Mouse (Mus musculus): Measurements from ENCODE around the gene Gpr146. TPM values are rescaled to one million over a fixed set of nuclear protein-coding genes. Genes with fewer than 3 reads are reported as not detected.

The Gpr146 gene
- polyA plus RNA-seq, 1 experiment: not detected

GRCm38 (mm10) chr5:139338403-139338802, 39.1 kb upstream of the Gpr146 start:
- Histone ChIP-seq H3K27ac (ENCODE audit: insufficient read depth, low read depth, low read length) (no peak overlapping the region), H3K4me1 (ENCODE audit: control insufficient read depth, insufficient read depth, low read length) (peaks cover 7% of the 10 kb centered on the region), H3K4me3 (ENCODE audit: insufficient read depth, low read depth, low read length) (no peak overlapping the region)
- TF ChIP-seq CTCF (IDR thresholded peaks at IDR 0.05; ENCODE audit: insufficient read depth, low read depth, low read length): no peak
- TF ChIP-seq POLR2A (IDR thresholded peaks at IDR 0.05; ENCODE audit: insufficient read depth, low read depth, low read length): no peak
- WGBS: 69% methylated on average over 3 of the region's 3 CpGs

DNA sequence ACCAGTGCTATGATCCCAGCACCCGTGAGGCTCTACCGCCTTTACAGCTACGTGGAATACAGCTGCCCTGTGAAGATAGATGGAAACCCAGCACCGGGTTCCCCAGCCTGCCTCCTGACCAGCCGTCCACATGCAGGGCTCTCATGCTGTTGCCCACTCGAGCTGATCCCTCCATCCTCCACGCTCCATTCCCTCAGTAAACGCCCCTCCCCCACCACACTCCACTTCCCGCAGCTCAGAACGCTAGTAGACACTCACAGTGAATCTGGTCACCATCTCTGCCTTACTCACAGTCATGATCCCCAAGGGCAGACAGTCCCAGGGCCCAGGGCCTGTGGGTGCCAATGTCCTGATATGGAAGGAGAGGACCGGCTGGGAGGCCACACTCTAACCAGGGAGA, 38.6 kb upstream of the Gpr146 start:
- 80% methylated on average over 11 of the region's 11 CpGs for WGBS
- no peak for TF ChIP-seq CTCF (IDR thresholded peaks at IDR 0.05; ENCODE audit: insufficient read depth, low read depth, low read length)
- TF ChIP-seq POLR2A (IDR thresholded peaks at IDR 0.05; ENCODE audit: insufficient read depth, low read depth, low read length): no peak
- Histone ChIP-seq H3K4me1 (ENCODE audit: control insufficient read depth, insufficient read depth, low read length) (peaks cover 12% of the 10 kb centered on the region), H3K27ac (ENCODE audit: insufficient read depth, low read depth, low read length) (no peak overlapping the region), H3K4me3 (ENCODE audit: insufficient read depth, low read depth, low read length) (no peak overlapping the region)

DNA sequence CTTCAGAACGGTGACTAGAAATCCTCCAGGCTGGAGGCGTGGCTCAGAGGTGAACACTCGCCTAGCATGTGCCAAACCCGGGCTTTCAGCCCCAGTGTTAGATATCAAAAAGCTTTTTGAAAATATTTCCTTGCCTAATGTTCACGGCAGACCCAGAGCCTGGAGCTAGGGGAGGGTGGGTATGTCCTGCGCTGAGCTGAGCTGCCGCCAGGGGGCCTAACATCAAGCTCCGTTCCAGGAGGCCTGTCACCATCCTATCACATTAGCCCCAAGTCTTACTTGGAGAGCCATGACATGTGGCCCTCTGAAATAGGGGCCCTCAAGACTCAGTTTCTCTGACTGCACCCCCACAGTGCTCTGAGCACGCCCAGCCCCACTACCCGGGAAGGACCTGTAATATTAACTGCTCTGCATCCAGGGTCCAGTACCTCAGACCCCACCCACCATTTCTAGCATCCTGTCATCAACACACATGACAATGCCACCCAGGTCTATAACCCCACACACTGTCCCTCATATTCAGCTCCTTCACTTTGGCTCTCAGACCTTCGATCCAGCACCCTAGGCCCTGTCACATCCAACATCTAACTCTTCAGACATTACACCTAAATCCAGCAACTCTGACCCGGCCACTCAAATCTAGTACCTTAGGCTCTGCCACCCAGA, 33.3 kb upstream of the Gpr146 start:
- no peak overlapping the region for H3K27ac ChIP-seq (ENCODE audit: insufficient read depth, low read depth, low read length)

GRCm38 (mm10) chr5:139344687-139345363, 32.7 kb upstream of the Gpr146 start:
- peaks cover 5% of the 10 kb centered on the region for H3K4me1 ChIP-seq (ENCODE audit: control insufficient read depth, insufficient read depth, low read length)
- peak overlapping the region; percentile 57; the same call in 1 of the 2 replicates for H3K27ac ChIP-seq (ENCODE audit: insufficient read depth, low read depth, low read length)
- WGBS: under 1% methylated on average over 33 of the region's 33 CpGs
- TF ChIP-seq CTCF (IDR thresholded peaks at IDR 0.05; ENCODE audit: insufficient read depth, low read depth, low read length) (no peak), POLR2A (IDR thresholded peaks at IDR 0.05; ENCODE audit: insufficient read depth, low read depth, low read length) (peak; percentile 68)
- peak overlapping the region; percentile 86 for H3K4me3 ChIP-seq (ENCODE audit: insufficient read depth, low read depth, low read length)

More for the DNA sequence above, 33.3 kb upstream of the Gpr146 start:
- 3% methylated on average over 12 of the region's 12 CpGs for WGBS
- peak; percentile 69 for TF ChIP-seq CTCF (IDR thresholded peaks at IDR 0.05; ENCODE audit: insufficient read depth, low read depth, low read length)
- no peak for TF ChIP-seq POLR2A (IDR thresholded peaks at IDR 0.05; ENCODE audit: insufficient read depth, low read depth, low read length)
- H3K4me1 ChIP-seq (ENCODE audit: control insufficient read depth, insufficient read depth, low read length): peaks cover 5% of the 10 kb centered on the region
- peak overlapping the region; percentile 86 for H3K4me3 ChIP-seq (ENCODE audit: insufficient read depth, low read depth, low read length)

- 8% methylated on average over 5 of the region's 5 CpGs for WGBS
These were observed 32.2 kb upstream of the Gpr146 start for GRCm38 (mm10) chr5:139345364-139345714.

DNA sequence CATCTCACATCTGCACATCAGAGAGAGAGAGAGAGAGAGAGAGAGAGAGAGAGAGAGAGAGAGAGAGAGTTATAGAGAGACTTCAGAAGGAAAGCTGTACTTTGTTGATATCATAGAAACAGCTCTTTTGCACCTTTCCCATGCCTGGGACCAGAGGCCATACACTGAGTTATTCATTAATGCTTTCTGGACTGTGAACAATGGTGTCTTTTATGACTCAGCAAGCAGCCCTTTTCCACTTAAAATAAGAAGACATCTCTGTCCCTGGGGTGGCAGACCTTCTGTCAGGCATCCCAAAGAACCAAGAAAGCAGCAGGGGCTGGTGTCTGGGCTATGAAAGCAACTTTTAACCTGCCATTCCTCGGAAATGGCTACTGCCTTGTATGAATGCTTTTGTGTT, 30.3 kb upstream of the Gpr146 start:
- TF ChIP-seq POLR2A (IDR thresholded peaks at IDR 0.05; ENCODE audit: insufficient read depth, low read depth, low read length) (no peak), CTCF (IDR thresholded peaks at IDR 0.05; ENCODE audit: insufficient read depth, low read depth, low read length) (no peak)
- Histone ChIP-seq H3K4me1 (ENCODE audit: control insufficient read depth, insufficient read depth, low read length) (peaks cover 11% of the 10 kb centered on the region), H3K27ac (ENCODE audit: insufficient read depth, low read depth, low read length) (no peak overlapping the region), H3K4me3 (ENCODE audit: insufficient read depth, low read depth, low read length) (no peak overlapping the region)
- 44% methylated on average over 1 of the region's 1 CpGs for WGBS

More at GRCm38 (mm10) chr5:139345364-139345714, 32.2 kb upstream of the Gpr146 start:
- peaks cover 7% of the 10 kb centered on the region for H3K4me1 ChIP-seq (ENCODE audit: control insufficient read depth, insufficient read depth, low read length)
- peak overlapping the region; percentile 43 for H3K4me3 ChIP-seq (ENCODE audit: insufficient read depth, low read depth, low read length)
- H3K27ac ChIP-seq (ENCODE audit: insufficient read depth, low read depth, low read length): no peak overlapping the region
- TF ChIP-seq CTCF (IDR thresholded peaks at IDR 0.05; ENCODE audit: insufficient read depth, low read depth, low read length) (no peak), POLR2A (IDR thresholded peaks at IDR 0.05; ENCODE audit: insufficient read depth, low read depth, low read length) (no peak)

DNA sequence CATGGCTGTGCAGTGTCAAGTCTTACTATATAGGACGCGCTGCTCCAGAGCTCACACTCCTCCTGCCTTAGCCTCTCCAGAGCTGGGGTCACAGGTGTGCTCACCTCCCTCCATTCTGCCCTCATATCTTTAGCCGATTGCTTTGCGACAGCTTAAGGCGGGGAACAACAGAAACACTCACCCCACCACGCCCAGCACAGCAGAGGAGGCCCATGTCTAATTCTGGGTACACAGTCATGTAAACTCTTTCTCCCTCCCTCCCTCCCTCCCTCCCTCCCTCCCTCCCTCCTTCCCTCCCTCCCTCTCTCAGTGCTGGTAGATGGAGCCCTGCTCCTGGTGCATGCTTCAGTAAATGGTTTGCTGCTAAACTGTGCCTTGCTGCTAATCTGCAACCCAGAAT, 27.8 kb upstream of the Gpr146 start:
- Histone ChIP-seq H3K27ac (ENCODE audit: insufficient read depth, low read depth, low read length) (no peak overlapping the region), H3K4me1 (ENCODE audit: control insufficient read depth, insufficient read depth, low read length) (peaks cover 5% of the 10 kb centered on the region), H3K4me3 (ENCODE audit: insufficient read depth, low read depth, low read length) (no peak overlapping the region)
- no peak for TF ChIP-seq CTCF (IDR thresholded peaks at IDR 0.05; ENCODE audit: insufficient read depth, low read depth, low read length)
- TF ChIP-seq POLR2A (IDR thresholded peaks at IDR 0.05; ENCODE audit: insufficient read depth, low read depth, low read length): no peak
- 57% methylated on average over 6 of the region's 6 CpGs for WGBS

GRCm38 (mm10) chr5:139351134-139351533, 26.4 kb upstream of the Gpr146 start, which contains the start of gene Cox19:
TSS of gene Cox19 (minus strand) at chr5:139351418.
- WGBS: 72% methylated on average over 5 of the region's 5 CpGs
- H3K4me3 ChIP-seq (ENCODE audit: insufficient read depth, low read depth, low read length): no peak within 1 kb of the TSS
- H3K4me1 ChIP-seq (ENCODE audit: control insufficient read depth, insufficient read depth, low read length): peaks cover 5% of the 10 kb centered on the region

DNA sequence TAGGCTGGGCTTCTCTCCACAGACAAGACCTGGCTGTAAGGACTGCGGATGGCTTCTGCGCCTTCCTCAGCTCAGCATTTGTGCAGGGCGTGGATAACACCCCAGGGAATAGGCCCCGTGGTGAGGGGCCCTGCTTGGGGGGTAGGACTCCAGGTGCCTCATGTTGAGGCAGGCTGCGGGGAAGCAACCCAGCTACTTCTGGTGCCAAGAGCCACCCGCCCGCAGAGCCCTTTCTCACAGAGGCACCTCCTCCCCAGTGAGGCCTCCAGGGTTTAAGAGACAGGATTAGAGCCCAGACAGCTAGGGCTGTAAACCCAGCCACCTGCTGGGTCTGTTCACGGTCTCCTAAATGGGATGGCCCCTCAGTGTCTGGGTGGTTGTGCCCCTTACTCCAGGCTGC, 25.9 kb upstream of the Gpr146 start:
- Histone ChIP-seq H3K4me3 (ENCODE audit: insufficient read depth, low read depth, low read length) (no peak overlapping the region), H3K4me1 (ENCODE audit: control insufficient read depth, insufficient read depth, low read length) (peaks cover 5% of the 10 kb centered on the region), H3K27ac (ENCODE audit: insufficient read depth, low read depth, low read length) (no peak overlapping the region)
- 44% methylated on average over 8 of the region's 8 CpGs for WGBS
- no peak for TF ChIP-seq CTCF (IDR thresholded peaks at IDR 0.05; ENCODE audit: insufficient read depth, low read depth, low read length)
- TF ChIP-seq POLR2A (IDR thresholded peaks at IDR 0.05; ENCODE audit: insufficient read depth, low read depth, low read length): no peak

More at GRCm38 (mm10) chr5:139351134-139351533, 26.4 kb upstream of the Gpr146 start, which contains the start of gene Cox19:
- TF ChIP-seq POLR2A (IDR thresholded peaks at IDR 0.05; ENCODE audit: insufficient read depth, low read depth, low read length): no peak
- H3K27ac ChIP-seq (ENCODE audit: insufficient read depth, low read depth, low read length): no peak within 1 kb of the TSS
